Mouse (Mus musculus): ENCODE measurements around the gene 1500011B03Rik. TPM values are rescaled to one million over a fixed set of nuclear protein-coding genes. Genes with fewer than 3 reads are reported as not detected.

Gene 1500011B03Rik
- polyA plus RNA-seq (2012; rRNA removed) = 197 and 217 TPM in 2 replicates

GRCm38 (mm10) chr5:114822796-114823688, at the start of gene 1500011B03Rik:
1500011B03Rik (minus strand) TSS chr5:114823468.

DNA sequence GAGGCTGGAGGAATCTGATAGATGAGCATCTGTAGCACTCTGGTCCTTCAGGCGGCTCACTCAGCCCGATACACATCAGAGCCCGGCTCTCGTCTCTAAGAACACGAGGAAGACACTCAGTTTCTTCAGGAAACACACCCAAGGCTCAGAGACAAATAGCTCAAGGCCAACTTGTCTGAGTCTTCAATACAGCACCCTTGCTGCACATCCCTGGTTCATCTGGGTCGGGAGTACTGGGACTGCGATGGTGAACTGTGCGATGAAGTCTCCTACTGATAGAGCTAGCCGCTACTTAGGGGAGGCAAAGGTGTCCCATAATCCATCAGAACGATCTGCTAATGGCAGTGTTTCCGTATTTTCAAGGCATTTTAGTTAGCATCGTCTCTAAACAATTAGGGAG, 35.3 kb upstream of the 1500011B03Rik start, which contains the start of gene Gm9936:
Gene Gm9936 (minus strand): TSS at position 101 of the 400 bp plus-strand sequence.

DNA sequence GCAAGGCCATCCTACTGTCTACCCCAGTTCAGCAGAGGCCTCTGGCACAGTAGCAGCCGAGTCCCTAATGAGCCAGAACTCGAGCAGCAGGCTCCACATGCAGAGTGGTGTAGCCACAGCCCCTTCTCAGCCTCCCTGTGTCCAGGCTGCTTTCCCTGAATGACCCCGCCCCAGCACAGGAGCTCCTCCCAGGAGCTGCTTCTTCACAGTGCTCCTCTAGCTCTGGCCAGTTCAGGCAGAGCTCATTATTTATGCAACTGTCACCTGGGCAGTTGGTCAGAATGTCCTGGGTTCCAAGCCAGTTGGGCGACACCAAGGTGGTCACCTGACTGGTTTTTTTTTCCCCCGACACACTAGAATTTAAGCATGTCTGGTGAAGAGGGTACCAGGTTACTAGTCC, 30.1 kb upstream of the 1500011B03Rik start, which contains the start of gene 4930519G04Rik:
Gene 4930519G04Rik (plus strand): TSS at position 301 of the 400 bp plus-strand sequence.

GRCm38 (mm10) chr5:114775056-114775979, 48.0 kb downstream of the 1500011B03Rik start, which contains the start of gene Git2:
Git2 (minus strand) TSS chr5:114775517.

GRCm38 (mm10) chr5:114774403-114775051, 48.7 kb downstream of the 1500011B03Rik start, which contains the start of gene Ankrd13a:
Ankrd13a (plus strand) TSS chr5:114774677.

Other genes starting within 250 kb of the 1500011B03Rik start
- 1.5 and 9.6 TPM in 2 replicates for gene Trpv4, start 165.0 kb downstream of the 1500011B03Rik start, polyA plus RNA-seq (2012; rRNA removed)
- gene Gltp, start 132.5 kb downstream of the 1500011B03Rik start, polyA plus RNA-seq (2012; rRNA removed) = 24.8 and 31.1 TPM in 2 replicates
- 35.4 and 36.9 TPM in 2 replicates for gene Tchp, start 115.7 kb downstream of the 1500011B03Rik start, polyA plus RNA-seq (2012; rRNA removed)
- gene Ankrd13a, start 48.8 kb downstream of the 1500011B03Rik start, polyA plus RNA-seq (2012; rRNA removed) = 57.2 and 57.7 TPM in 2 replicates
- 54.3 and 57.1 TPM in 2 replicates for gene Git2, start 48.0 kb downstream of the 1500011B03Rik start, polyA plus RNA-seq (2012; rRNA removed)
- gene 4930519G04Rik, start 30.2 kb upstream of the 1500011B03Rik start, polyA plus RNA-seq (2012; rRNA removed) = not detected in 2 replicates
- gene Gm9936, start 35.2 kb upstream of the 1500011B03Rik start, polyA plus RNA-seq (2012; rRNA removed) = 1.2 and 1.3 TPM in 2 replicates
- 7.0 and 9.1 TPM in 2 replicates for gene Oasl2, start 73.5 kb upstream of the 1500011B03Rik start, polyA plus RNA-seq (2012; rRNA removed)
- 1.8 and 2.8 TPM in 2 replicates for gene Oasl1, start 99.8 kb upstream of the 1500011B03Rik start, polyA plus RNA-seq (2012; rRNA removed)
- 76.5 and 77.6 TPM in 2 replicates for gene 2210016L21Rik, start 118.7 kb upstream of the 1500011B03Rik start, polyA plus RNA-seq (2012; rRNA removed)
- not detected in 2 replicates for gene Hnf1a, start 147.6 kb upstream of the 1500011B03Rik start, polyA plus RNA-seq (2012; rRNA removed)
- gene Sppl3, start 187.7 kb upstream of the 1500011B03Rik start, polyA plus RNA-seq (2012; rRNA removed) = 89.8 and 91.5 TPM in 2 replicates

All from central nervous system, embryonic 14 days (tissue).